Mouse (Mus musculus) small intestine, adult 2 months (tissue): ENCODE data around the gene Gm9817. TPM values are rescaled to one million over a fixed set of nuclear protein-coding genes. Genes with fewer than 3 reads are reported as not detected.
"Not testable (repeated sequence)": the region's sequence is repeated elsewhere in the genome, so short reads cannot be mapped to it uniquely, and the experiment has no call there.

ENCODE experiments used
- H3K27ac ChIP-seq: fragments of 200-500 bp; 2 replicates; pipeline ENCODE4 v1.5.1; 2012; ENCODE audit warnings: low read depth, low read length, control low read depth, inconsistent platforms; ENCODE audit not compliant: insufficient read depth
- H3K27me3 ChIP-seq: fragments of 200-500 bp; 2 replicates; pipeline ENCODE4 v1.6.1; 2012; ENCODE audit warnings: mild to moderate bottlenecking, moderate library complexity, low read length, inconsistent platforms; ENCODE audit not compliant: control insufficient read depth, insufficient read depth
- H3K36me3 ChIP-seq: fragments of 200-500 bp; 2 replicates; pipeline ENCODE4 v1.6.1; 2012; ENCODE audit warnings: mild to moderate bottlenecking, low read length, control low read depth, inconsistent platforms; ENCODE audit not compliant: control insufficient read depth, insufficient read depth
- H3K4me1 ChIP-seq: fragments of 200-500 bp; 2 replicates; pipeline ENCODE4 v1.6.1; 2012; ENCODE audit warnings: low read length, inconsistent platforms, mixed read lengths; ENCODE audit not compliant: control insufficient read depth, insufficient read depth, insufficient read length
- H3K4me3 ChIP-seq: fragments of 200-500 bp; 2 replicates; pipeline ENCODE4 v1.5.1; 2012; ENCODE audit warnings: low read depth, mild to moderate bottlenecking, control low read depth, inconsistent platforms, low read length, moderate library complexity
- CTCF ChIP-seq: fragments of 200-500 bp; IDR thresholded peaks from 2 replicates; pipeline ENCODE4 v1.5.1; 2012; ENCODE audit warnings: low read depth, mild to moderate bottlenecking, control low read depth, inconsistent platforms, low read length, moderate library complexity, mixed read lengths; ENCODE audit not compliant: insufficient replicate concordance, insufficient read length; ENCODE audit errors: extremely low read depth
- POLR2A ChIP-seq: fragments of 200-500 bp; IDR thresholded peaks from 2 replicates; pipeline ENCODE4 v1.6.1; 2012; ENCODE audit warnings: low read depth, mild to moderate bottlenecking, control low read depth, inconsistent platforms, low read length, moderate library complexity
- WGBS: fragments of 180-500 bp; shearing (Covaris S2); methylation state at CpG from one replicate; pipeline ENCODE4 v1.1.7; 2018; 5-methylcytosine and 5-hydroxymethylcytosine counted together
- polyA plus RNA-seq: library from polyadenylated mRNA; depleted of rRNA; stranded (reverse); fragments of >200 nt; gene quantifications from 2 replicates; pipeline ENCODE4 v1.2.3, GENCODE M21; 2012; rRNA removed

Gm9817 gene
- 0.06 and 0.08 TPM in 2 replicates for polyA plus RNA-seq

- WGBS, result 54% methylated on average over 16 of the region's 16 CpGs
- H3K4me1 ChIP-seq, H3K27me3 ChIP-seq, H3K36me3 ChIP-seq, H3K27ac ChIP-seq: not testable (repeated sequence)
- H3K4me3 ChIP-seq, result peak within 1 kb of the TSS; percentile 27; the same call in 1 of the 2 replicates
Measured at GRCm38 (mm10) chr13:45078392-45078791, at the start of gene Gm9817. Gene Gm9817 (plus strand): TSS chr13:45078692.

GRCm38 (mm10) chr13:45029791-45030190 lies 48.7 kb upstream of the Gm9817 start:
- Histone ChIP-seq H3K27me3 (no peaks in the 10 kb centered on the region), H3K4me1 (peaks cover under 1% of the 10 kb centered on the region; the same call in 1 of the 2 replicates), H3K4me3 (no peak overlapping the region), H3K27ac (no peak overlapping the region), H3K36me3 (no peaks in the 10 kb centered on the region)
- WGBS, result 70% methylated on average over 1 of the region's 1 CpGs
- TF ChIP-seq POLR2A (no peak), CTCF (no peak)

GRCm38 (mm10) chr13:45030830-45031229 lies 47.7 kb upstream of the Gm9817 start:
- no peak overlapping the region for H3K27ac ChIP-seq
- no peaks in the 10 kb centered on the region for H3K4me1 ChIP-seq
- no peak for TF ChIP-seq POLR2A
- peak; percentile 100 for TF ChIP-seq CTCF
- WGBS, result 8% methylated on average over 12 of the region's 12 CpGs
- no peaks in the 10 kb centered on the region for H3K27me3 ChIP-seq
- no peak overlapping the region for H3K4me3 ChIP-seq
- H3K36me3 ChIP-seq, result no peaks in the 10 kb centered on the region

- Histone ChIP-seq H3K4me3 (no peak overlapping the region), H3K36me3 (no peaks in the 10 kb centered on the region), H3K4me1 (no peaks in the 10 kb centered on the region), H3K27ac (no peak overlapping the region), H3K27me3 (no peaks in the 10 kb centered on the region)
- TF ChIP-seq CTCF (no peak), POLR2A (no peak)
- whole genome bisulfite sequencing, result 65% methylated on average over 10 of the region's 10 CpGs
Measured at GRCm38 (mm10) chr13:45031314-45031713, 47.2 kb upstream of the Gm9817 start.

GRCm38 (mm10) chr13:45031748-45032147 lies 46.7 kb upstream of the Gm9817 start:
- no peaks in the 10 kb centered on the region for H3K36me3 ChIP-seq
- WGBS, result 61% methylated on average over 7 of the region's 7 CpGs
- no peak overlapping the region for H3K4me3 ChIP-seq
- no peak for TF ChIP-seq CTCF
- no peak for TF ChIP-seq POLR2A
- H3K27me3 ChIP-seq, result no peaks in the 10 kb centered on the region
- H3K4me1 ChIP-seq, result no peaks in the 10 kb centered on the region
- no peak overlapping the region for H3K27ac ChIP-seq

GRCm38 (mm10) chr13:45032484-45032883 lies 46.0 kb upstream of the Gm9817 start:
- Histone ChIP-seq H3K27ac (no peak overlapping the region), H3K36me3 (no peaks in the 10 kb centered on the region), H3K27me3 (no peaks in the 10 kb centered on the region), H3K4me1 (no peaks in the 10 kb centered on the region), H3K4me3 (no peak overlapping the region)
- WGBS, result 64% methylated on average over 4 of the region's 4 CpGs
- TF ChIP-seq POLR2A (no peak), CTCF (no peak)

GRCm38 (mm10) chr13:45033360-45033759 lies 45.1 kb upstream of the Gm9817 start:
- Histone ChIP-seq H3K4me1 (no peaks in the 10 kb centered on the region), H3K27ac (no peak overlapping the region), H3K36me3 (no peaks in the 10 kb centered on the region), H3K4me3 (no peak overlapping the region), H3K27me3 (no peaks in the 10 kb centered on the region)
- TF ChIP-seq CTCF (no peak), POLR2A (no peak)
- 91% methylated on average over 10 of the region's 10 CpGs for WGBS

GRCm38 (mm10) chr13:45034759-45035158 lies 43.7 kb upstream of the Gm9817 start:
- Histone ChIP-seq H3K4me1 (no peaks in the 10 kb centered on the region), H3K4me3 (no peak overlapping the region), H3K36me3 (no peaks in the 10 kb centered on the region), H3K27ac (no peak overlapping the region), H3K27me3 (no peaks in the 10 kb centered on the region)
- 71% methylated on average over 7 of the region's 7 CpGs for WGBS
- no peak for TF ChIP-seq POLR2A
